Mouse (Mus musculus) cortical plate, adult 2 months (tissue): ENCODE measurements at regions not wholly inside any gene's neighbourhood (a gene's known extent, or its start where the extent isn't known, plus 50 kb on each side); places are given as distances from the start of the nearest gene placed in this dataset.

Experiments used
- H3K27ac ChIP-seq: fragments of 200-500 bp; 2 replicates; pipeline ENCODE4 v1.5.1; 2012; ENCODE audit warnings: low read length, control low read depth, inconsistent platforms; ENCODE audit not compliant: insufficient read depth
- H3K4me1 ChIP-seq: fragments of 200-500 bp; 2 replicates; pipeline ENCODE4 v1.6.1; 2011; ENCODE audit warnings: low read length; ENCODE audit not compliant: control insufficient read depth, insufficient read depth
- H3K4me3 ChIP-seq: fragments of 200-500 bp; 2 replicates; pipeline ENCODE4 v1.5.1; 2011; ENCODE audit warnings: mild to moderate bottlenecking, low read length, control low read depth; ENCODE audit not compliant: insufficient read depth
- CTCF ChIP-seq: fragments of 200-500 bp; IDR thresholded peaks from 2 replicates; pipeline ENCODE4 v1.5.1; 2011; ENCODE audit warnings: mild to moderate bottlenecking, control low read depth, low read length; ENCODE audit not compliant: insufficient read depth; ENCODE audit errors: extremely low read depth
- POLR2A ChIP-seq: fragments of 200-500 bp; IDR thresholded peaks from 2 replicates; pipeline ENCODE4 v1.6.1; 2011; ENCODE audit warnings: mild to moderate bottlenecking, low read length, control low read depth; ENCODE audit not compliant: insufficient read depth; ENCODE audit errors: extremely low read depth

DNA sequence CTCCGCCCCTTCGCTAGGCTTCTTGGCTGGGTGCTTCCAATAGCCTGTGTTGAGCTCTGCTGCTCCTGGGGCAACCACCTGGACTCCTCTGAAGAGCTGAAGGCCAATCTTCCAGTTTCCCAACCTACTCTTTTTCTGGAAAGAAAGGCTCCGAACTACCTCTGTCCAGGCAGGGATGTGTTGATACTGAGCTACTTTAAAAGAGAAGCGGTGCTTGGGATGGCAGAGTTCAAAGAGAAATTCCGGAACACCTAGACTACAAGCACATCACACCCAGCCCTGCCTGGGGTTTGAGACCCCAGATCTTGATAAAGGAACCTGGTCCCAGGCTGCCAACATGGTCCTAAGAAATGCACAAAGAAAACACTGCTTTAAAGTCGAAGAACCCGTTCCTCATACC is 315.7 kb downstream of the Parp8 start:
- no peaks in the 10 kb centered on the region; the same call in 1 of the 2 replicates for H3K4me1 ChIP-seq
- H3K4me3 ChIP-seq: no peak overlapping the region
- H3K27ac ChIP-seq: no peak overlapping the region
- TF ChIP-seq POLR2A (no peak), CTCF (no peak)

- TF ChIP-seq POLR2A (no peak), CTCF (no peak)
- no peak overlapping the region for H3K27ac ChIP-seq
- H3K4me3 ChIP-seq: no peak overlapping the region
- no peaks in the 10 kb centered on the region; the same call in 1 of the 2 replicates for H3K4me1 ChIP-seq
Observed at GRCm38 (mm10) chr13:116708846-116709245, 316.5 kb downstream of the Parp8 start.

GRCm38 (mm10) chr13:116708456-116708780 is 316.9 kb downstream of the Parp8 start:
- H3K4me3 ChIP-seq: no peak overlapping the region
- H3K27ac ChIP-seq: no peak overlapping the region
- no peaks in the 10 kb centered on the region; the same call in 1 of the 2 replicates for H3K4me1 ChIP-seq
- TF ChIP-seq POLR2A (no peak), CTCF (no peak)

GRCm38 (mm10) chr13:116707621-116708455 is 317.5 kb downstream of the Parp8 start:
- no peak overlapping the region for H3K27ac ChIP-seq
- H3K4me3 ChIP-seq: no peak overlapping the region
- H3K4me1 ChIP-seq: no peaks in the 10 kb centered on the region; the same call in 1 of the 2 replicates
- TF ChIP-seq CTCF (no peak), POLR2A (no peak)

DNA sequence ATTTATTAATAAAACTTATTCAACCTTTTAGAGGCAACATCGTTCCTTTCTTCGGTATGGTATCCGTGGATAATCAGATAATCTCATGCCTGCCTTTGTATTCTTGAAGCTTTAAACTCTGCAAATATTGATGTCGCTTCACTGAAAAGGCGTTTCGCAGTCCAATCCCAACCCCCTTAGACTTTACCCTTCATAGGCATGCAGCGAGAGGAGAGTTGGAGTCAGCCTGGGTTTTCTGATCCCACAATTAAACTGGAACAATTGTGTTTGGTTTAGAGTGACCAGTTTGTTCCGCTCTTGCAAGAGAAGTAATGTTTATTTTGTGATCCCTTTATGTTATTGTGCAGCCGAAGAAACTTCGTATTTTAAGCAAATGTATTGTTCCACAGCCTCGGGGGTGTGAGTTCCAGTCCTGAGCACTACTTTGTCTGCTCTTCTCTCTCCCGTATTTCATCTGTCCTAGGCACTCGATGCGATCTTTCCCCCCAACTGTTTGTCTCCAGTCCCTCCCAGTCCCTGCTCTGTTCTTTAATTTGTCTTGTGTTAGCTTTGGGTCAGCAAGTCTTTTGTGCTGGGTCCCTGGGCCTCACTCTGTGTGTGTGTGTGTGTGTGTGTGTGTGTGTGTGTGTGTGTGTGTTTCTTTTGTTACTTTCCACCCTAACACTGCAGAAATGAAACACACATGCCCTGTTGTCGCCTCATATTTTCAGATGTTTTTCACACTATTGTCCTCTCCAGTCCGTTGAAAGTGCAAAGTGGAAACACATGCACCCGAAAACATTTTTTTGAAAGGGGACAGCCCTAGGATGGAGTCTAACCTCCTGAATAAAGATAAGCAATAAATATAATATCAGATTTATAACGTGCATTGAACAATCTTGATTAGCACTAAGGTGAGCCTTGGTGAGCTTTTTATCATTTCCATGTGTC is 318.7 kb downstream of the Parp8 start:
- Histone ChIP-seq H3K4me1 (no peaks in the 10 kb centered on the region; the same call in 1 of the 2 replicates), H3K4me3 (no peak overlapping the region), H3K27ac (no peak overlapping the region)

DNA sequence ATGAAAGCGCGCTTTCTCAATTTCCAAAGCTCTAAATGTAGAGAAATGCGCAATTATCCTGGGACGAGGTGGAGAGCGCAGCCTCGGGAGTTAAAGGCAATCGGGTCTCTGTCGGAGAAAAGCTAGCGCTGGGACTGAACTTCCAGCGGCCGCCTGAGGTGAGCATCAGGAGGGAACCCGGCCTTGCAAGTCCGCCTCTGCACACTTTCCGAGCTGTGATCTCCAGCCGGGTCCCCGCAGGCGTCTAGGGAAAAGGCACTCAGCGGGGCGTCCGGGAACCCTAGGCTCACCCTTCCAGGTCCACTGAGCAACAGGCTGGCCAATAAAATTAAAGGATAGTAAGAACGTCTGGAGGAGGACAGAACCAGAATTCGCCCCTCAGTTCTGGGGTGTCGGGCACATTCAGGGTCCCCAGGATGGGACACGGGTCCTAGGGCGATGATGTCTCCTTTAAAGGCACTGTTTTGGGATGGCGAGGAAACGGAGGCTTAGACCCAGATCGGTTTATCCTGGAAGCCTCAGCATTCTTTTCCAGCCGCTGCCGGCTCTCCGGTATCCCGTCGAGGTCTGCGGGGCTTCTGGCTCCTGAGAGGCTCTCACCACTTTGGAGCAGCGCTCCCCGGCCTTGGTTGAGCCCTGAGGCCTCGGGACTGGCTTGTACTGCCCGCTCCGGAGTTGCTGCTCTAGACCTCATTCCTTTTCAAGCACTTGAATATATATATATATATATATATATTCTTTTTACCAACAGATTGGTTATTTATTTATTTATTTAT is 319.5 kb downstream of the Parp8 start:
- TF ChIP-seq CTCF: no peak
- TF ChIP-seq POLR2A: no peak
- H3K4me1 ChIP-seq: no peaks in the 10 kb centered on the region; the same call in 1 of the 2 replicates
- H3K27ac ChIP-seq: no peak overlapping the region
- no peak overlapping the region for H3K4me3 ChIP-seq

More for the DNA sequence above, 318.7 kb downstream of the Parp8 start:
- no peak for TF ChIP-seq POLR2A
- no peak for TF ChIP-seq CTCF

DNA sequence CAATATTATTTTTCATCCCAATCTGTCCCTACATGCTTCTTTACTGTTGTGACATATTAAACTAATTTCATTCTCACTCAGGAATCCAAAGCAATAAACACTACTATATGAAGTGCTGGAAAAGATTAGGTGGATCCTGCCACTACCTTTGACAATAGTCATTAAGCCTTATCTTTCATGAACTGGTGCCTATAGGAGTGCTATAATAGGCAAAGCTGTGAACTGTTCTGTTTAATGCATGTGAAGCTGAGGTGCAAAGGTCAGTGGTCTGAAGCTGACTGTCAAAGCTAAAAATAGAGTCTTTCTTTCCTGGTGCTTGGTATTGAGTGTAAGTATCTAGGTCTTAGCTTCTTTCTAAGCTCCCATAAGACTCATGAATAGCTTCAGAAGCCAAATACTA is 336.6 kb downstream of the Parp8 start:
- H3K27ac ChIP-seq: no peak overlapping the region
- no peaks in the 10 kb centered on the region for H3K4me1 ChIP-seq
- no peak for TF ChIP-seq CTCF
- TF ChIP-seq POLR2A: no peak
- no peak overlapping the region for H3K4me3 ChIP-seq
